Mouse (Mus musculus) brain, embryonic 14.5 days (tissue): ENCODE measurements at regions not wholly inside any gene's neighbourhood (a gene's known extent, or its start where the extent isn't known, plus 50 kb on each side); places are given as distances from the start of the nearest gene placed in this dataset.

Experiments used
- CTCF ChIP-seq: fragments of 200-500 bp; IDR thresholded peaks from 2 replicates; pipeline ENCODE4 v1.5.1; 2012; ENCODE audit warnings: inconsistent platforms, mild to moderate bottlenecking, moderate library complexity, borderline replicate concordance; ENCODE audit not compliant: insufficient read depth, insufficient read length; ENCODE audit errors: extremely low read depth
- POLR2A ChIP-seq: fragments of 200-500 bp; IDR thresholded peaks from 2 replicates; pipeline ENCODE4 v1.6.1; 2012; ENCODE audit warnings: mild to moderate bottlenecking, inconsistent platforms, borderline replicate concordance; ENCODE audit not compliant: poor library complexity, insufficient read depth, insufficient read length, severe bottlenecking; ENCODE audit errors: extremely low read depth

DNA sequence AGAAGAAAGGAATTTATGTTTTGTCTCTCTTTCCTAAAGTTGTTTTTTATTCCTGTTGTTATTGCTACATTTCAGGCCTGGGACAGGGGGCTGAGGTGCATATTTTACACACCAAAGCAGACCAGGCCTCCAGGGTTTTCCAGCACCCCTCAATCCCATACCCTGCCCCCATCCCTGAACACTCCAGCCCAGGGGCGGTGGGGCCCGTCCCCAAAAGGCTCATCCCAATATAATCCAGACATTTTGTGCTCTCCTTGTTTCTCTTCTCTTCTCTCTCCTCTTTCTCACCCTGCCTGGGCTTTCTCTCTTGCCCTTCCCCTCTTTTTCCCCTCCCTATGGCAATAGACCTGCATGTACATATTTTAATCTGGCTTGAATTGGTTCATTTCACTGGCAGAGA, 164.6 kb upstream of the Arl4c start:
- TF ChIP-seq CTCF, result no peak
- no peak for TF ChIP-seq POLR2A
